Mouse (Mus musculus) cortical plate, adult 2 months (tissue): ENCODE data around the gene Bean1.

ENCODE experiments used
- CTCF ChIP-seq: fragments of 200-500 bp; IDR thresholded peaks from 2 replicates; pipeline ENCODE4 v1.5.1; 2011; ENCODE audit warnings: mild to moderate bottlenecking, control low read depth, low read length; ENCODE audit not compliant: insufficient read depth; ENCODE audit errors: extremely low read depth
- POLR2A ChIP-seq: fragments of 200-500 bp; IDR thresholded peaks from 2 replicates; pipeline ENCODE4 v1.6.1; 2011; ENCODE audit warnings: mild to moderate bottlenecking, low read length, control low read depth; ENCODE audit not compliant: insufficient read depth; ENCODE audit errors: extremely low read depth

DNA sequence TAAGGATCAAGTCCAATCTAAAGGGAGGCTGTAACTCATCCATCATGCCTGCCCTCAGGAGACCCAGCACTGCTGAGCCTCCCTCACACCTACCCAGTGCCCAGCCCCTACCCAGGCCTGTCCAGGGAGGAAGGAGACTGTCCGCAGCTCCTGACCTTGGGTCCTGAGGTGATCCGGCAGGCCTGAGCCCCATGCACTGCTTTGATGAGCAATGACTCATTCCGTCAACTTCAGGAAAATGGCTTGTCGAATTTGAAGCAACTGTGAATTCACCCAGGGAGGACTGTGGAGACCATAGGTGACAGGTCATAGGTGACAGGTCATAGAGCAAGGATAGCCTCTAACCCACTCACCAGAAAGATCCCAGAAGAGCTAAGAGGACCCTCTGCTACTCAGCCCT is 26.9 kb upstream of the Bean1 start:
- no peak for TF ChIP-seq POLR2A
- no peak for TF ChIP-seq CTCF
